Mouse (Mus musculus) neural tube, embryonic 15.5 days (tissue): Measurements from ENCODE around the gene Asb15. TPM values are rescaled to one million over a fixed set of nuclear protein-coding genes. Genes with fewer than 3 reads are reported as not detected.

ENCODE experiments used
- ATAC-seq: fragments of 200-750 bp; cut with Nextera tagmentation; 2 replicates; pipeline ENCODE4 v1.8.0; 2017; ENCODE audit warnings: mild to moderate bottlenecking, moderate TSS enrichment, moderate library complexity; ENCODE audit not compliant: low FRiP score
- H3K27ac ChIP-seq: fragments of 300-500 bp; sonication (generic); replicated peaks from 2 replicates; pipeline ENCODE4 v1.5.1; 2015; ENCODE audit warnings: mild to moderate bottlenecking, inconsistent platforms
- H3K27me3 ChIP-seq: fragments of 300-500 bp; sonication (generic); replicated peaks from 2 replicates; pipeline ENCODE4 v1.6.1; 2015; ENCODE audit warnings: inconsistent platforms
- H3K36me3 ChIP-seq: fragments of 300-500 bp; sonication (generic); 2 replicates; pipeline ENCODE4 v1.6.1; 2015; ENCODE audit warnings: inconsistent platforms
- H3K4me1 ChIP-seq: fragments of 300-500 bp; sonication (generic); 2 replicates; pipeline ENCODE4 v1.6.1; 2015; ENCODE audit warnings: inconsistent platforms
- H3K4me2 ChIP-seq: fragments of 300-500 bp; sonication (generic); 2 replicates; pipeline ENCODE4 v1.6.1; 2015; ENCODE audit warnings: inconsistent platforms, mild to moderate bottlenecking, moderate library complexity
- H3K4me3 ChIP-seq: fragments of 300-500 bp; sonication (generic); replicated peaks from 2 replicates; pipeline ENCODE4 v1.5.1; 2015; ENCODE audit warnings: mild to moderate bottlenecking, inconsistent platforms
- H3K9ac ChIP-seq: fragments of 300-500 bp; sonication (generic); replicated peaks from 2 replicates; pipeline ENCODE4 v1.6.1; 2015; ENCODE audit warnings: mild to moderate bottlenecking, inconsistent platforms
- H3K9me3 ChIP-seq: fragments of 300-500 bp; sonication (generic); replicated peaks from 2 replicates; pipeline ENCODE4 v1.6.1; 2016; ENCODE audit warnings: inconsistent platforms
- WGBS: fragments of 180-500 bp; shearing (Covaris S2); methylation state at CpG from one replicate; pipeline ENCODE4 v1.1.7; 2015; ENCODE audit warnings: mixed read lengths; 5-methylcytosine and 5-hydroxymethylcytosine counted together
- polyA plus RNA-seq: library from polyadenylated mRNA; unstranded; fragments of >200 nt; fragmentation: Nextera tagmentation; extraction: Ambion mirVana; gene quantifications from 2 replicates; pipeline ENCODE4 v1.2.1, GENCODE M21; 2015

Asb15 gene
- polyA plus RNA-seq, 1 experiment from 2014 or later, result not detected

- WGBS, result 91% methylated on average over 3 of the region's 3 CpGs
- Histone ChIP-seq H3K27me3 (no peaks in the 10 kb centered on the region), H3K4me1 (no peaks in the 10 kb centered on the region), H3K36me3 (no peaks in the 10 kb centered on the region), H3K4me2 (no peak overlapping the region), H3K9me3 (no peaks in the 10 kb centered on the region), H3K9ac (no peak overlapping the region), H3K4me3 (no peak overlapping the region), H3K27ac (no peak overlapping the region)
- ATAC-seq, result no peak
Observed at GRCm38 (mm10) chr6:24538435-24538834, 10.5 kb downstream of the Asb15 start.

GRCm38 (mm10) chr6:24540106-24540505 lies 12.2 kb downstream of the Asb15 start:
- Histone ChIP-seq H3K27me3 (no peaks in the 10 kb centered on the region), H3K36me3 (no peaks in the 10 kb centered on the region), H3K27ac (no peak overlapping the region), H3K4me1 (no peaks in the 10 kb centered on the region), H3K4me2 (no peak overlapping the region), H3K9ac (no peak overlapping the region), H3K4me3 (no peak overlapping the region), H3K9me3 (no peaks in the 10 kb centered on the region)
- no peak for ATAC-seq
- 77% methylated on average over 4 of the region's 4 CpGs for WGBS

GRCm38 (mm10) chr6:24542393-24542792 lies 14.4 kb downstream of the Asb15 start:
- H3K9ac ChIP-seq, result no peak overlapping the region
- no peaks in the 10 kb centered on the region for H3K27me3 ChIP-seq
- no peak for ATAC-seq
- no peaks in the 10 kb centered on the region for H3K9me3 ChIP-seq
- no peaks in the 10 kb centered on the region for H3K36me3 ChIP-seq
- H3K27ac ChIP-seq, result no peak overlapping the region
- no peaks in the 10 kb centered on the region for H3K4me1 ChIP-seq
- no peak overlapping the region for H3K4me2 ChIP-seq
- H3K4me3 ChIP-seq, result no peak overlapping the region

GRCm38 (mm10) chr6:24543119-24543591 lies 15.2 kb downstream of the Asb15 start:
- Histone ChIP-seq H3K4me2 (no peak overlapping the region), H3K4me3 (no peak overlapping the region), H3K27me3 (no peaks in the 10 kb centered on the region), H3K36me3 (no peaks in the 10 kb centered on the region), H3K9ac (no peak overlapping the region), H3K4me1 (no peaks in the 10 kb centered on the region), H3K27ac (no peak overlapping the region), H3K9me3 (no peaks in the 10 kb centered on the region)
- WGBS, result 61% methylated on average over 6 of the region's 6 CpGs
- ATAC-seq, result no peak

GRCm38 (mm10) chr6:24546716-24547420 lies 18.9 kb downstream of the Asb15 start:
- no peak overlapping the region for H3K4me3 ChIP-seq
- no peaks in the 10 kb centered on the region for H3K9me3 ChIP-seq
- no peaks in the 10 kb centered on the region for H3K4me1 ChIP-seq
- H3K27me3 ChIP-seq, result no peaks in the 10 kb centered on the region
- 76% methylated on average over 1 of the region's 1 CpGs for WGBS
- ATAC-seq, result no peak
- H3K9ac ChIP-seq, result no peak overlapping the region
- H3K4me2 ChIP-seq, result no peak overlapping the region
- no peak overlapping the region for H3K27ac ChIP-seq
- H3K36me3 ChIP-seq, result no peaks in the 10 kb centered on the region

GRCm38 (mm10) chr6:24549801-24550200 lies 21.9 kb downstream of the Asb15 start:
- Histone ChIP-seq H3K36me3 (no peaks in the 10 kb centered on the region), H3K4me3 (no peak overlapping the region), H3K27ac (no peak overlapping the region), H3K9ac (no peak overlapping the region), H3K4me1 (no peaks in the 10 kb centered on the region), H3K9me3 (no peaks in the 10 kb centered on the region), H3K27me3 (no peaks in the 10 kb centered on the region), H3K4me2 (no peak overlapping the region)
- ATAC-seq, result no peak
- 89% methylated on average over 2 of the region's 2 CpGs for WGBS

GRCm38 (mm10) chr6:24552046-24552445 lies 24.1 kb downstream of the Asb15 start:
- Histone ChIP-seq H3K9ac (no peak overlapping the region), H3K4me3 (no peak overlapping the region), H3K4me2 (no peak overlapping the region), H3K4me1 (no peaks in the 10 kb centered on the region), H3K27ac (no peak overlapping the region), H3K36me3 (no peaks in the 10 kb centered on the region), H3K9me3 (no peaks in the 10 kb centered on the region), H3K27me3 (no peaks in the 10 kb centered on the region)
- WGBS, result 77% methylated on average over 7 of the region's 7 CpGs
- no peak for ATAC-seq

- H3K9me3 ChIP-seq, result no peaks in the 10 kb centered on the region
- H3K4me1 ChIP-seq, result no peaks in the 10 kb centered on the region
- no peak overlapping the region for H3K9ac ChIP-seq
- H3K4me2 ChIP-seq, result no peak overlapping the region
- no peaks in the 10 kb centered on the region for H3K27me3 ChIP-seq
- H3K36me3 ChIP-seq, result no peaks in the 10 kb centered on the region
- no peak overlapping the region for H3K27ac ChIP-seq
- 78% methylated on average over 11 of the region's 11 CpGs for whole genome bisulfite sequencing
- H3K4me3 ChIP-seq, result no peak overlapping the region
- no peak for ATAC-seq
Observed at GRCm38 (mm10) chr6:24554427-24555086, 26.6 kb downstream of the Asb15 start.

GRCm38 (mm10) chr6:24555488-24555887 lies 27.5 kb downstream of the Asb15 start:
- H3K4me1 ChIP-seq, result no peaks in the 10 kb centered on the region
- no peaks in the 10 kb centered on the region for H3K27me3 ChIP-seq
- H3K9me3 ChIP-seq, result no peaks in the 10 kb centered on the region
- no peak for ATAC-seq
- H3K36me3 ChIP-seq, result no peaks in the 10 kb centered on the region
- no peak overlapping the region for H3K9ac ChIP-seq
- 93% methylated on average over 2 of the region's 2 CpGs for WGBS
- H3K4me3 ChIP-seq, result no peak overlapping the region
- H3K4me2 ChIP-seq, result no peak overlapping the region
- no peak overlapping the region for H3K27ac ChIP-seq

- 80% methylated on average over 9 of the region's 9 CpGs for WGBS
- Histone ChIP-seq H3K4me2 (no peak overlapping the region), H3K9ac (no peak overlapping the region), H3K27ac (no peak overlapping the region), H3K36me3 (no peaks in the 10 kb centered on the region), H3K4me3 (no peak overlapping the region), H3K27me3 (no peaks in the 10 kb centered on the region), H3K9me3 (no peaks in the 10 kb centered on the region), H3K4me1 (no peaks in the 10 kb centered on the region)
- ATAC-seq, result no peak
Observed at GRCm38 (mm10) chr6:24564081-24564480, 36.1 kb downstream of the Asb15 start.

GRCm38 (mm10) chr6:24564886-24565285 lies 36.9 kb downstream of the Asb15 start:
- no peaks in the 10 kb centered on the region for H3K4me1 ChIP-seq
- H3K4me2 ChIP-seq, result no peak overlapping the region
- no peak overlapping the region for H3K27ac ChIP-seq
- no peaks in the 10 kb centered on the region for H3K27me3 ChIP-seq
- WGBS, result 91% methylated on average over 1 of the region's 1 CpGs
- no peaks in the 10 kb centered on the region for H3K9me3 ChIP-seq
- no peaks in the 10 kb centered on the region for H3K36me3 ChIP-seq
- ATAC-seq, result no peak
- H3K4me3 ChIP-seq, result no peak overlapping the region
- H3K9ac ChIP-seq, result no peak overlapping the region

GRCm38 (mm10) chr6:24568963-24569362 lies 41.0 kb downstream of the Asb15 start:
- no peaks in the 10 kb centered on the region for H3K27me3 ChIP-seq
- 87% methylated on average over 5 of the region's 5 CpGs for WGBS
- ATAC-seq, result no peak

More at GRCm38 (mm10) chr6:24568963-24569362, 41.0 kb downstream of the Asb15 start:
- no peak overlapping the region for H3K9ac ChIP-seq
- no peaks in the 10 kb centered on the region for H3K36me3 ChIP-seq
- H3K9me3 ChIP-seq, result no peaks in the 10 kb centered on the region
- H3K4me2 ChIP-seq, result no peak overlapping the region
- no peaks in the 10 kb centered on the region for H3K4me1 ChIP-seq
- no peak overlapping the region for H3K4me3 ChIP-seq
- no peak overlapping the region for H3K27ac ChIP-seq
